Mouse (Mus musculus) left cerebral cortex, adult 18-20 months (tissue): ENCODE data around the gene Snx30. TPM values are rescaled to one million over a fixed set of nuclear protein-coding genes. Genes with fewer than 3 reads are reported as not detected.
A peak's percentile ranks its signal among the peaks of the same experiment; 100 is the strongest.
"Not testable (repeated sequence)": the region's sequence is repeated elsewhere in the genome, so short reads cannot be mapped to it uniquely, and the experiment has no call there.

Source experiments
- DNase-seq, 2 experiments: peaks; one replicate each; pipeline ENCODE4 v3.0.0; 2021 to 2022; ENCODE audit warnings: low spot score in 2 of 2, mixed read lengths in 1 of 2
- total RNA-seq, 2 experiments: library from RNA; stranded (reverse); gene quantifications; 2 replicates each; pipeline ENCODE4 v1.2.3; 2021

Gene Snx30
- total RNA-seq, 2 experiments from 2014 or later: 38.7 to 40.8 TPM

- not testable (repeated sequence) for DNase-seq
These were observed 12.0 kb upstream of the Snx30 start for GRCm38 (mm10) chr4:59793626-59794025.

DNA sequence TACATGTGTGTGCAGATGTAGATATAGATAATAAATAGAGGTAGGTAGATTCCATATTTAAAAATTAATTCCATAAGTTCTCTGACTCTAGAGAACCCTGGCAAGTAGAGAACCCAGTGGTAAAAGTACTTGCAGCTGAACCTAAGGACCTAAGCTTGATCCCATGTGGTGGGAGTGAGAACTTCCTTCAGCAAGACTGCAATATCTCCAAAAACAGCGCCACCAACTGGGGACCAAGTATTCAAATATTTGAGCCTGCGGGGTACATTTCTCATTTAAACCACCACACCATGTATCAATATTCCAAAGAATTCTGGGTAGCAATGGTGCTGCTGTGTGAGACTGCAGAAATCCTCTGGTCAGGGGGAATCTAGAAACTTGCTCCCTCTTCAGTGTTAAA is 11.5 kb upstream of the Snx30 start:
- DNase-seq: no peak

DNA sequence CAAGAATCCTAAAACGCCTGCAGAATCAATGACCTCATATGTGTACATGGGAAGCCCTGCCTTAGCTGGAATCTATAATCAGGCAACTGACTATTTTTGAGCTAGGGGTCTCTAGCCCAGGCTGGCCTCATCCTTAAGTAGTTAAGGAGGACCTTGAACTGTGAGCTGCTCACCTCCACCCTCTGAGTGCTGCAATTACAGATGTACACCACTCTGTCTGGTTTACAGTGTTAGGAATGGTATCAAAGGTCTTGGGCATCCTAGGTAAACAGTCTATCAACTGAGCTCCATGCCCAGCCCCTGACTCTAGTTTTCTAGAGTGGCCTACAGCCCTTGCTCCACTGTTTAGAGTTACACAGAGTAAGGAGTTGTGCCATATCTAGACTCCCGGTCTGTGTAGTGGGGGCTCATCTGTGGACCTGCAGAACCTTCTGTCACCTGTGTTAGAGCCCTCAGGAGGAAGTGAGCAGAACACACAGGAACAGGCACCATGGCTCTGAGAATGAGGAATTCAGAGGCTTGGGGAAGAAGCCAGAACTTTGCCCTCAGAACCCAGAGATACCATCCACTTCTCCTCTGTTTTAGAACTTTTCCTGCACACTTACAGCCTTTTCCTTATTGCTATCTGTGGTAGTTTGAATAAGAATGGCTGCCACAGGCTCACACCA is 9.7 kb upstream of the Snx30 start:
- DNase-seq: no peak

DNA sequence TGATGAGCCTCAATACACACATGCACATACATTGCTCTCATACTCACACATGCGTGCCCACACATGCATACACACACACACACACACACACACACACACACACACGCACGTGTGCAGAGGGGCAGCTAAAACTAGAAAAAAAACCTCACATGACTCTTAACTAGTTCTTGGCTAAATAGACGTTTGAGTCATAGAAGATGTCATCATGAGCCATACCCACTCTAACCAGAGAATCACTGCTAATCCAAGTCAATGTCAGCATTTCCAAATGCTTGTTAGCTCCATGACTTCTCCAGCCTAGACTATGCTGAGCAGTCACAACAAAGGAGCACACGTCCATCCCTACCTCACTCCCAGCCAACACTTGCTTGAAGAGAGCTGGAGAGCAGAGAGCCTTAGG is 5.5 kb upstream of the Snx30 start:
- DNase-seq: no peak

- DNase-seq: no peak
These were observed 4.2 kb upstream of the Snx30 start, which contains the start of gene Inip for GRCm38 (mm10) chr4:59801489-59801888. TSS of gene Inip (minus strand) at chr4:59801589.

- DNase-seq: no peak
These were observed 3.5 kb upstream of the Snx30 start for GRCm38 (mm10) chr4:59802107-59802506.

- DNase-seq: no peak
These were observed 2.8 kb upstream of the Snx30 start for GRCm38 (mm10) chr4:59802792-59803191.

- DNase-seq: no peak
These were observed 2.3 kb upstream of the Snx30 start for GRCm38 (mm10) chr4:59803358-59803757.

GRCm38 (mm10) chr4:59804754-59805153 is 886 bp upstream of the Snx30 start:
- no peak for DNase-seq

- peak in 1 of 2 experiments; percentile 25 for DNase-seq
These were observed 583 bp downstream of the Snx30 start for GRCm38 (mm10) chr4:59805968-59806878.

GRCm38 (mm10) chr4:59806879-59807195 is 1.2 kb downstream of the Snx30 start:
- no peak for DNase-seq

DNA sequence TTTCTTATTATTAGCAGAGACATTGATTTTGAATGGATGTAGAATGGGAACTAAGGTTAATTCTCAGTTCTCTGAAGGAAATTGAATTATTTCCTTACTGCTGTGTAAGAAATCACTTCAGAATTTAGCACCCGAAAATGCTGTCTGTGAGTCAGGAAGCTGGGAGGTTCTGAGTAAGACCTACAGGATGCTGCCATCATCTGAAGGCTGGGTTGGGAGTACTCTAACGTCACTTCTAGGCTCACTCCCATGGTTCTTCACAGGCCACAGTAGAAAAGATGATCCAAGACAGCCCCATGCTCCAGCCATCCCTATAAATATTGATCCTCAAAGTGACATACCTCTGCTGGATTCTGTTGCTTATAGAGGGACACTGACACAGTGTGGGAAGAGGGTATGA is 1.9 kb downstream of the Snx30 start:
- DNase-seq: no peak

- no peak for DNase-seq
These were observed 2.8 kb downstream of the Snx30 start for GRCm38 (mm10) chr4:59808396-59808795.

DNA sequence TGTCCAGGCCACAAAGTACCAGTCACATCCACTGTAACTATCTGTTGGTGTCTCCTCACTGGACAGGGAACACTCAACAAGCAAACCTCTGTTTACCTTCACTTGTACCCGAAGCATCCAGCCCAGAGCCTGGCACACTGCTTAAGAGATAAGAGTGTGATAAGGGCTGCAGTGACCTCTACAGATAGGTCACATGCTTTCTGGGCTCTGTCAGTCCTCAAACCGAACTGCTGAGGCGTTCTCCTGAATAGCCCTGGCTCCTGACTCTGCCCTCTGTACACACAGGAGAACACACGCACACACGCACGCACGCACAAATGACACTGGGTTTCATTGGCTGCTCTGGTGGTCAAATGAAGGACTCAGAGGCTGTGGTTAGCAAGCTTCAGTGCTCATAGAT is 8.5 kb downstream of the Snx30 start:
- no peak for DNase-seq

DNA sequence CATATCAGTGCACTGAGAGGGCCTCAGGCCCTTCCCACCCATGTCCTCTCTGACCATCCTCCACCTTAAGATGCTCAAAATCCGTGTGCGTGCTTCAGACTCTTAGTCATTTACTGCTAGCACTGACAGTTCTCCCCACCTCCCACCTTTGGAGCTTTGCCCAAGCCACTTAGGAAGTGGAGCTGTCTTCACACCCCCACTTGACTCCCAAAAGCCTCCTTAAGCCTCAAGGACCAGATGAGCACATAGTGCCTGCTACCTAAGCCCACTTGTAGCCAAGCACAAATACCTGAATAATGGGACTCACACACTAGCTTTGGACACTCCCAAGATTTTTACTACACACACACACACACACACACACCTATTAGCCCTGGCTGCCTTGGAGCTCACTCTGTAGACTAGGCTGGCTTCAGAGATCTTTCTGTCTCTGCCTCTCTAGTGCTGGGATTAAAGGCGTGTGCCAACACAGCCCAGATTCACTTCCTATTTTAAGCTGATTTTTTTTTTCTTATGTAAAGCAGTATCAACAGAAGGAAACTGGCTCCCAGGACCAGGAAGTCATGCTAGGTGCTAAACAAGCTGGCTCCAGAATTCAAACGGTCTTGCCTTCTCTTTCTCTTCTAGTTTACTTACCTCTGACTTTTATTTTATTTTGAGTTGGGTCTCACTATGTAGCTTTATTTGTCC is 9.6 kb downstream of the Snx30 start:
- DNase-seq: peak; percentile 55 to 61

DNA sequence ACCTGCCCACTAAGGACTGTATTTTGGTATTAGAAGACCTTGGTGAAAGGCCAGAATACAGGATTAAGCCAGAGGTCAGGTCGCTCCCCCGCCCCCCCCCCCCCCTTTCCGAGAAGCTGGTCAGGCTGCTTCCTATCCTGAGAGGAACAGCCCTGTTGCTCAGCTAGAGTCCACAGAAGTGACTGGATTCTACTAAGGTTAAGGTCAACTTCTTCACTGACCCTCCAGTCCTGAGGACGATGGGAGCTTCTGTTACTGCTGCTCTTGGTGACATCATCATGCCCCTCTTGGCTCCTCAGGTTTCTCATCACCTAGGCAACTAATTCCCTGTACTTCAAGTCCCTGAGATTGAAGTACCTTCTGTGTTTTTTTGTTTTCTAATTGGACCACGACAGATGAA is 10.4 kb downstream of the Snx30 start:
- DNase-seq: no peak

DNA sequence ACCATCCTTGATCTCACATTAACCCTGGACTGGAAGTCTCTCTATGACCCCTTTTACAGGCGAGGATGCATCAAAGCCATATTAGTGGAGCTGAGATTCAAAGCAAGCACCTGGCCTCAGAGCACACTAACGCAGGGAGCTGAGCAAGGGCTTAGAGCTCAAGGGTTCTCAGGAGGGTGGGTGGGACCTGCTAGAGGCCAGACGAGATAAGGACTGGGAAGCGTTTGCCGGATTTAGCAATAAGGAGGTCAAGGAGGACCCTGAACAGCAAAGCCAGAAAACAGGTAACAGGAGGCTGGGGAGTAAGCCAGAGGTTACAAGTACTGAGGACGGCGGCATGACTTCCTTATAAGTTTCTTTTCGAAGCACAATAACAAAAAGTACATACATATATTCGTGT is 10.8 kb downstream of the Snx30 start:
- DNase-seq: no peak

GRCm38 (mm10) chr4:59817790-59818189 is 12.2 kb downstream of the Snx30 start:
- no peak for DNase-seq

DNA sequence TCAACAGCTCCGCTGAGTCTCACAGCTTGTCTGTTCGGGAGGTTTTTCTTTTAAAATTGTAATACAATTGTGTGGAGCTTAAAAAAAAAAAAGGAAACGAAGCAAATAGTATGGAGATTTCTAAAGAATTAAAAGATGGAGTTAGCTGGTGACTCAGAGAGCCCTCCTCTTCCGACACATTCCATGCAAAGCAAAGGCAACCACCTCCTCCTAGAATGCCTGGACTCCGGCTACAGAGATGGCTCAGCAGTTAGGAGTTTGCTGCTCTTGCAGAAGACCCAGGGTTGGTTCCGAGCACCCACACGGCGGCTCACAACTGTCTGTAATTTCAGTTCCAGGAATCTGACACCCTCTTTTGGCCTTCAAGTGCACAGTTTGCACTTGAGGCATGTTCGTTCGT is 12.9 kb downstream of the Snx30 start:
- DNase-seq: peak in 1 of 2 experiments; percentile 41

- DNase-seq: no peak
These were observed 13.4 kb downstream of the Snx30 start for GRCm38 (mm10) chr4:59819054-59819472.

- no peak for DNase-seq
These were observed 13.9 kb downstream of the Snx30 start for GRCm38 (mm10) chr4:59819477-59820022.

- DNase-seq: no peak
These were observed 15.9 kb downstream of the Snx30 start for GRCm38 (mm10) chr4:59821516-59821915.
